Mouse (Mus musculus) thymus, postnatal 14 days (tissue): ENCODE results near the gene 3110082J24Rik.
"Not testable (repeated sequence)": the region's sequence is repeated elsewhere in the genome, so short reads cannot be mapped to it uniquely, and the experiment has no call there.

Experiments
- DNase-seq: peaks from one replicate; pipeline ENCODE4 v3.0.0; 2021

The 3110082J24Rik gene

DNA sequence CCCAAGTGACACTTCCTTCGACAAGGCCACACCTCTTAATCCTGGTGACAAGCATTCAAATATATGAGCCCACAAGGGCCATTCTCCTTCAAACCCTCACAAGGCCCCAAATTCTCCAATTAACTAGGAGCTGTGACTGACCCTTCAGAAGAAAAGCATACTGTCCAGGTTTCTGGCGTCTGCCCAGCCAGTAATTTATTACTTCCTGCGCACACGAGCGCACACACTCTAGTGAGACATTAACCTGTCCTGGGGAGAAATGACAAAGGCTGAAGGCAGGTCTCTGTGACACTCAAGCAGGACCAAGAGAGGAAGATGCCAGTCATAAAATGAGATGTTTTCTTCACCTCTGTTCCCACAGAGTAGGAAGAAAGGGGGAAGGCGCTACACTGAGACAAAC lies 38.2 kb downstream of the 3110082J24Rik start:
- no peak for DNase-seq

DNA sequence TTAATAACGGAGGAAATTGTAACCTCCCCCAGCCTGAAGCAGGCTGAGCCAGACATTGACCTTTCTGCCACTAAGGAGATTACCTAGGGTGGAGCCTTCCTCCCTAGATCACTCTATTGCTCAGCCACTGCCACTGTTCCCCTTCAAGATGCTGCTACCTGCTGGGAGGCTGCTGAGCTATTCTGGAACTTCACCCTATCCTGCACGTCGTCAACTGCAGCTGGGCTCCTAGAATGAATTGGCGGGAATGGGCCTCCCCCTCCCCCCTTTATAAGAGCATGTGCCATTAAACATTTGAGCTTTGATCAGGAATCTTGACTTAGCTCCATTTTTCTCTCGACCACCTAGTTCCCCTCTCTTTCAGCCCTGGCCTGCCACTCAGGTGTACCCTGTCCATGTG lies 46.3 kb downstream of the 3110082J24Rik start:
- DNase-seq: not testable (repeated sequence)

DNA sequence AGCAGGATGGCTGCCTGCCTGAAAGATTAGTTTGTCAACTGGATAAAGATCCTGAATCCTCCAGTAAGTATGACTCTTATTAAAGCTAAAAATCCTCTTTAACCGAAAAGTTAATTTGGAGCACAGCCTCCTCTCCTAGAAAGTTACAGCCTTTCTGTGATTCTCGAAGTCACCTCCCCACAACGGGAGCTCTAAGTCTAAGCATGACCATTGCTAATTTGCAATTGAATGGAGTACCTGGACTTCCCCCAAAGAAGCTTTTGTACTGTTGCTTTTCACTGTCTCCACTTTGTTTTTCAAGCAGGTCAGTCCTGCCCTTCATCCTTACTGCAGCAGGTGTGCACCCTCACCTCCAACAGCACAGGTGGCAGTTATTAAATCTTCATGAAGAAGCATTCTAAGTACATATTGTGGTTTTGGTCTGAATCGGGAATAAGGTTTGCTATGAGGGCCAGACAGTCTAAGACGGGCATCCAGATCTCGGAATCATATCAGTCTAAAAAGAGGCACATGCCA lies 47.6 kb downstream of the 3110082J24Rik start:
- DNase-seq: no peak
